Mouse (Mus musculus): ENCODE measurements at regions not wholly inside any gene's neighbourhood (a gene's known extent, or its start where the extent isn't known, plus 50 kb on each side); places are given as distances from the start of the nearest gene placed in this dataset.

DNA sequence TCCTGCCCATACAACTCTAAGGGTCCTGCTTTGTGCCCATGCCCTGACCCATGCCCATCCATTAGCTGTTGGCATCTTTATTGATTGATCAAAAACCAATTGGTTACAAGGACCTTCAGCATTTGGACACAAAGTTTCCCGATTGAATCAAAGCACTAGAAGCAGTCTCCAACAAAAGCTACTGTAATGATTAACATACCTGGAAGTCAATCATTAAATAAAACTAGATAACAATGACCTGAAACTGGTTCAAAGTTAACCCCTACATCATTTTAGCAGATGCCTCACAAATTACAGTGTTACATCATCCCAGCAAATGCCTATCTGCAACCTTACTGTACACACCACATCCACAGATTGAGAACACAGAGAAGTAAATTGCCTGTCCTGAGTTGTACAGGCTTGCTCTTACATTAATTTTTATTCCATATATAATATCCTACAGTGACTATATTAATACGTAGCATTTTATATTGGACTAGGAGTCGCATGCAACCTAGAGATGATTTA lies 59.7 kb upstream of the Basp1 start:
- TF ChIP-seq CTCF (IDR thresholded peaks at IDR 0.05; ENCODE audit: low read depth, low read length) (no peak), POLR2A (IDR thresholded peaks at IDR 0.05; ENCODE audit: extremely low read depth, insufficient read depth, low read length) (no peak)
